Mouse (Mus musculus): Measurements from ENCODE around the gene Parp16.
"Not testable (repeated sequence)": the region's sequence is repeated elsewhere in the genome, so short reads cannot be mapped to it uniquely, and the experiment has no call there.

Parp16 gene

GRCm38 (mm10) chr9:65243249-65243648, 48.1 kb downstream of the Parp16 start:
- DNase-seq (ENCODE audit: low read depth, low spot score), result no peak

- no peak for DNase-seq (ENCODE audit: low read depth, low spot score)
Observed at GRCm38 (mm10) chr9:65244036-65244806, 49.1 kb downstream of the Parp16 start.

GRCm38 (mm10) chr9:65247502-65248376, 52.6 kb downstream of the Parp16 start:
- DNase-seq (ENCODE audit: low read depth, low spot score), result no peak

- no peak for DNase-seq (ENCODE audit: low read depth, low spot score)
Observed at GRCm38 (mm10) chr9:65248377-65248690, 53.2 kb downstream of the Parp16 start.

- no peak for DNase-seq (ENCODE audit: low read depth, low spot score)
Observed at GRCm38 (mm10) chr9:65252026-65252425, 56.9 kb downstream of the Parp16 start.

GRCm38 (mm10) chr9:65255906-65256600, 60.9 kb downstream of the Parp16 start:
- no peak for DNase-seq (ENCODE audit: low read depth, low spot score)

- no peak for DNase-seq (ENCODE audit: low read depth, low spot score)
Observed at GRCm38 (mm10) chr9:65257218-65257910, 62.2 kb downstream of the Parp16 start.

GRCm38 (mm10) chr9:65259366-65259765, 64.2 kb downstream of the Parp16 start:
- DNase-seq (ENCODE audit: low read depth, low spot score), result no peak

- DNase-seq (ENCODE audit: low read depth, low spot score), result no peak
Observed at GRCm38 (mm10) chr9:65261591-65262230, 66.6 kb downstream of the Parp16 start.

- no peak for DNase-seq (ENCODE audit: low read depth, low spot score)
Observed at GRCm38 (mm10) chr9:65262641-65263120, 67.5 kb downstream of the Parp16 start.

- no peak for DNase-seq (ENCODE audit: low read depth, low spot score)
Observed at GRCm38 (mm10) chr9:65264959-65265358, 69.8 kb downstream of the Parp16 start, which contains the start of gene Cilp. Cilp (plus strand) TSS chr9:65265180.

GRCm38 (mm10) chr9:65267742-65268515, 72.8 kb downstream of the Parp16 start:
- DNase-seq (ENCODE audit: low read depth, low spot score), result no peak

- DNase-seq (ENCODE audit: low read depth, low spot score), result no peak
Observed at GRCm38 (mm10) chr9:65273048-65273809, 78.1 kb downstream of the Parp16 start.

- DNase-seq (ENCODE audit: low read depth, low spot score), result no peak
Observed at GRCm38 (mm10) chr9:65273873-65274272, 78.7 kb downstream of the Parp16 start.

GRCm38 (mm10) chr9:65274851-65275250, 79.7 kb downstream of the Parp16 start:
- DNase-seq (ENCODE audit: low read depth, low spot score), result not testable (repeated sequence)

- DNase-seq (ENCODE audit: low read depth, low spot score), result no peak
Observed at GRCm38 (mm10) chr9:65275810-65276530, 80.8 kb downstream of the Parp16 start.

GRCm38 (mm10) chr9:65281536-65282151, 86.5 kb downstream of the Parp16 start:
- DNase-seq (ENCODE audit: low read depth, low spot score), result no peak

- peak; percentile 49 for DNase-seq (ENCODE audit: low read depth, low spot score)
Observed at GRCm38 (mm10) chr9:65283301-65283700, 88.1 kb downstream of the Parp16 start.
